Mouse (Mus musculus) small intestine, adult 2 months (tissue): ENCODE measurements around the gene Por.

Source experiments
- CTCF ChIP-seq: fragments of 200-500 bp; IDR thresholded peaks from 2 replicates; pipeline ENCODE4 v1.5.1; 2012; ENCODE audit warnings: low read depth, mild to moderate bottlenecking, control low read depth, inconsistent platforms, low read length, moderate library complexity, mixed read lengths; ENCODE audit not compliant: insufficient replicate concordance, insufficient read length; ENCODE audit errors: extremely low read depth
- POLR2A ChIP-seq: fragments of 200-500 bp; IDR thresholded peaks from 2 replicates; pipeline ENCODE4 v1.6.1; 2012; ENCODE audit warnings: low read depth, mild to moderate bottlenecking, control low read depth, inconsistent platforms, low read length, moderate library complexity

GRCm38 (mm10) chr5:135763526-135763925, 93.7 kb downstream of the Por start:
- TF ChIP-seq CTCF (peak; percentile 98), POLR2A (no peak)
